Mouse (Mus musculus): ENCODE measurements around the gene Cntn4. TPM values are rescaled to one million over a fixed set of nuclear protein-coding genes. Genes with fewer than 3 reads are reported as not detected.

Gene Cntn4
- polyA plus RNA-seq, 1 experiment from 2014 or later: 0.99 TPM

DNA sequence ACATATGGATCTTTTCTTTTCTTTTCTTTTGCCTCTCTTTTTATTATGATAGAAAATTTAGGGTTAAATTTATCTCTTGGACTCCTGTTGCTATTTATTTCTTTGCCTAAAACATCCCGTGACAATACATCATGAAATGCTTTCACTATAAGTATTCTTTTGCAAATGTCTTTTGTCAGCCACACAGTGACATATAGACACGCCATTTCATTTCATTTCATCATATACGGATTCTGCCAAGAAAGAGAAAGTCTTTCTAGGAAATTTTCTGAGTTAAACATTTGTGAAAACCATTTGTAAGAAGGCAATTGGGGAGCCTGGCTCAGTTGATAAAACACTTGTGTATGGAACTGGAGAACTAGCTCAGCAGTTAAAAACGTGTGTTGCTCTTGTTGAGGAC, 625.0 kb downstream of the Cntn4 start:
- Histone ChIP-seq H3K9ac (ENCODE audit: low read depth, low read length) (no peak overlapping the region), H3K4me1 (replicated peaks; ENCODE audit: control insufficient read depth, insufficient read depth, low read length) (no peaks in the 10 kb centered on the region), H3K9me3 (ENCODE audit: control insufficient read depth, low read length) (no peaks in the 10 kb centered on the region), H3K4me2 (no peak overlapping the region), H3K4me3 (ENCODE audit: low read depth, low read length) (no peak overlapping the region), H3K27ac (ENCODE audit: low read depth, low read length) (no peak overlapping the region), H3K27me3 (replicated peaks; ENCODE audit: control insufficient read depth, insufficient read depth, low read length) (no peaks in the 10 kb centered on the region), H3K36me3 (ENCODE audit: control insufficient read depth, insufficient read depth, low read length) (no peaks in the 10 kb centered on the region)
- DNase-seq (ENCODE audit: low spot score) (no peak), ATAC-seq (replicated peaks; ENCODE audit: low FRiP score) (no peak)
- WGBS: 69% methylated on average over 4 of the region's 4 CpGs

DNA sequence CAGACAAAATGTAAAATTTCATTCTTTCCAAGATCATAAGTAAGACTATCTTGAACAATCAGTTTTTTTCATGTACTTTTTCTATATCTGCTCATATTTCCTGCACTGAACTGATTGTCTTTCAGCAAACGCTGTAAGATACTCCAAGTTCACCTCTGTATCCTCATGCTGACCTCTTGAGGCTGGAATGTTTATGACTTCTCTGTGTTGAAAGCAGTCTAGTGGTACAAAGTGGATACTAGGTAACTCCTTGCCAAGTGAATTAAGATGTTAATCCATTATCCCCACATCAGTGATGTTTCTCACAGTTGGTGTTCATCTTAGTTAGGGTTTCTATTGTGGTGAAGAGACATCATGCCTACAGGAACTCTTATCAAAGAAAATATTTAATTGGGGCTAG, 651.5 kb downstream of the Cntn4 start:
- no peak overlapping the region for H3K27ac ChIP-seq (ENCODE audit: low read depth, low read length)
- DNase-seq (ENCODE audit: low spot score) (no peak), ATAC-seq (replicated peaks; ENCODE audit: low FRiP score) (no peak)
- WGBS: 69% methylated on average over 1 of the region's 1 CpGs
- H3K4me2 ChIP-seq: no peak overlapping the region
- H3K9me3 ChIP-seq (ENCODE audit: control insufficient read depth, low read length): no peaks in the 10 kb centered on the region
- H3K9ac ChIP-seq (ENCODE audit: low read depth, low read length): no peak overlapping the region
- H3K36me3 ChIP-seq (ENCODE audit: control insufficient read depth, insufficient read depth, low read length): no peaks in the 10 kb centered on the region
- no peak overlapping the region for H3K4me3 ChIP-seq (ENCODE audit: low read depth, low read length)
- no peaks in the 10 kb centered on the region for H3K27me3 ChIP-seq (replicated peaks; ENCODE audit: control insufficient read depth, insufficient read depth, low read length)
- H3K4me1 ChIP-seq (replicated peaks; ENCODE audit: control insufficient read depth, insufficient read depth, low read length): no peaks in the 10 kb centered on the region

DNA sequence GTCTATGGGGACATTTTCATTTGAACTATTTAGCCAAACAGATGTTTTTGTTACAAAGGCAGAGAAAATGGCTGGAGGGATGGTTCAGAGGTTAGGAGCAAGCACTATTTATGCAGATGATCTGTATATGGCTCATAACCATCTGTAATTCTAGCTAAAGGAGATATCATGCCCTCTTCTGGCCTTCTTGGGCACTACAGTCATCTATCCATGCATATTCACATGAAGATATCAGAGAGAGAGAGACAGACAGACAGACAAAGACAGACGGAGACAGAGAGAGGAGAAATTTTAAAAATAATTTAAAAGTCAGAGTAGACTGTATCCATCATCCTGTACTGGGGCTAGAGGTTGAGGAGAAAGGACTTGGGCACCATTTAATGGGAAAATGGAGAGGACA, 652.2 kb downstream of the Cntn4 start:
- 83% methylated on average over 1 of the region's 1 CpGs for WGBS
- no peak for DNase-seq (ENCODE audit: low spot score)

DNA sequence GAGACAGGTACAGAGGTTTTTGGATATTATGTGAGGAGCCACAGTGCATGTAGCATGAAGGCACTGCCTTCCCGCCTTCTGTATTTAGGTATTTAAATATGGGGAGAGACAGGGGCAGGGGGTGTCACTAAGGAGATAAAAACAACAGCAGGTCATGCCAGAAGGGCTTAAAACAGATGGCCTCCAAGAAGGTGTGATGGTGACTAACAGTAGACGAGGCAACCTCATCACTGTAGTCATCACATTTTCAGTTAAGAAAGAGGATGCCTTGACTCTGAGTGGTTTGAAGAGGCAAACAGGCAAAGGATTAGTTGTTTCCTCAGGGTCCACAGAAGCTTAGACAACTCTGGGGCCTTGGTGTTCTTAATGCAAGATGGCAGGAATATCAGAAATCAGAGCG, 655.0 kb downstream of the Cntn4 start:
- Histone ChIP-seq H3K9me3 (ENCODE audit: control insufficient read depth, low read length) (no peaks in the 10 kb centered on the region), H3K27me3 (replicated peaks; ENCODE audit: control insufficient read depth, insufficient read depth, low read length) (no peaks in the 10 kb centered on the region), H3K4me3 (ENCODE audit: low read depth, low read length) (no peak overlapping the region), H3K4me1 (replicated peaks; ENCODE audit: control insufficient read depth, insufficient read depth, low read length) (no peaks in the 10 kb centered on the region), H3K9ac (ENCODE audit: low read depth, low read length) (no peak overlapping the region), H3K4me2 (no peak overlapping the region), H3K36me3 (ENCODE audit: control insufficient read depth, insufficient read depth, low read length) (no peaks in the 10 kb centered on the region), H3K27ac (ENCODE audit: low read depth, low read length) (no peak overlapping the region)
- ATAC-seq (replicated peaks; ENCODE audit: low FRiP score) (no peak), DNase-seq (ENCODE audit: low spot score) (no peak)
- WGBS: 69% methylated on average over 3 of the region's 3 CpGs

More for the DNA sequence above, 652.2 kb downstream of the Cntn4 start:
- no peaks in the 10 kb centered on the region for H3K27me3 ChIP-seq (replicated peaks; ENCODE audit: control insufficient read depth, insufficient read depth, low read length)
- H3K27ac ChIP-seq (ENCODE audit: low read depth, low read length): no peak overlapping the region
- H3K36me3 ChIP-seq (ENCODE audit: control insufficient read depth, insufficient read depth, low read length): no peaks in the 10 kb centered on the region
- no peak overlapping the region for H3K4me2 ChIP-seq
- no peaks in the 10 kb centered on the region for H3K4me1 ChIP-seq (replicated peaks; ENCODE audit: control insufficient read depth, insufficient read depth, low read length)
- ATAC-seq (replicated peaks; ENCODE audit: low FRiP score): no peak
- H3K9ac ChIP-seq (ENCODE audit: low read depth, low read length): no peak overlapping the region
- no peak overlapping the region for H3K4me3 ChIP-seq (ENCODE audit: low read depth, low read length)
- no peaks in the 10 kb centered on the region for H3K9me3 ChIP-seq (ENCODE audit: control insufficient read depth, low read length)

DNA sequence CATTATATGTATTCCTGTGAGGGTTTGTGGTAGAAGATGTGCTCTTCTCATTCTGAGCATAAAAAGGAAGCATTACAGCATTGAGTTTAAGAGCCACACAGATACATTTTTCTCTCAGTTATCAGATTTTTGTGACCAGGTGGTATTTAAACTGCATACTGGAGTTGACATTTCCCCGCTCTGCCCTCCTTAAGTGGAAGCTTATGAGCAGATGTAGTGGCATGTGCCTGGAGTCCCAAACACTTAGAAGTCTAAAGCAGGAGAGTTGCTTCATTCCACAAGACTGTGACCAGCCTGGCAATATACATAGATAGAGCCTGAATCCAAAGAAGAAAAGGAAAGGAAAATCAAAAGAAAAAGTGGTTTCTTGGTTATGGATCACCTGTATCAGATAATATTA, 655.5 kb downstream of the Cntn4 start:
- Histone ChIP-seq H3K9me3 (ENCODE audit: control insufficient read depth, low read length) (no peaks in the 10 kb centered on the region), H3K36me3 (ENCODE audit: control insufficient read depth, insufficient read depth, low read length) (no peaks in the 10 kb centered on the region), H3K27ac (ENCODE audit: low read depth, low read length) (no peak overlapping the region), H3K4me1 (replicated peaks; ENCODE audit: control insufficient read depth, insufficient read depth, low read length) (no peaks in the 10 kb centered on the region), H3K4me2 (no peak overlapping the region), H3K27me3 (replicated peaks; ENCODE audit: control insufficient read depth, insufficient read depth, low read length) (no peaks in the 10 kb centered on the region), H3K4me3 (ENCODE audit: low read depth, low read length) (no peak overlapping the region), H3K9ac (ENCODE audit: low read depth, low read length) (no peak overlapping the region)
- no peak for ATAC-seq (replicated peaks; ENCODE audit: low FRiP score)
- DNase-seq (ENCODE audit: low spot score): no peak
- 86% methylated on average over 1 of the region's 1 CpGs for WGBS

DNA sequence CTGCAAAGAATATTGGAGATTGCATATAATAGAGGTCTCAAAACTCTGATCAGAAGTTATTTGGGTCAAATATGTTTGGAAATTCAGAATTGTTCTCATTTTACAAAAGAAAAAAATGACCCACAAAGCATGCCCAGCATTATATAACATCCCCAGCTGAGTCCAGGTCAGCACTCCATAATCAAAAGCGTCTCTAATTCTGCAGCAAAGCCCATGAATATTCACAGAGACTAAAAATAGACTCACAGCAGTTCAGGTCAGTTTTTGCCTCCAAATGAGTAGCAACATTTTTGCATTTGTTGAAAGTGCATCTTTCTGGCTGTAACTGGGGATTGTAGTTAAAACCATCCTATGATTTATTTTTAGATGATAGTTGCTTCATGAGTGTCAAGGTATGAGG, 657.6 kb downstream of the Cntn4 start:
- Histone ChIP-seq H3K4me3 (ENCODE audit: low read depth, low read length) (no peak overlapping the region), H3K36me3 (ENCODE audit: control insufficient read depth, insufficient read depth, low read length) (no peaks in the 10 kb centered on the region), H3K9me3 (ENCODE audit: control insufficient read depth, low read length) (no peaks in the 10 kb centered on the region), H3K4me1 (replicated peaks; ENCODE audit: control insufficient read depth, insufficient read depth, low read length) (no peaks in the 10 kb centered on the region), H3K27ac (ENCODE audit: low read depth, low read length) (no peak overlapping the region), H3K9ac (ENCODE audit: low read depth, low read length) (no peak overlapping the region), H3K4me2 (no peak overlapping the region), H3K27me3 (replicated peaks; ENCODE audit: control insufficient read depth, insufficient read depth, low read length) (no peaks in the 10 kb centered on the region)
- 42% methylated on average over 1 of the region's 1 CpGs for WGBS
- DNase-seq (ENCODE audit: low spot score) (no peak), ATAC-seq (replicated peaks; ENCODE audit: low FRiP score) (no peak)

DNA sequence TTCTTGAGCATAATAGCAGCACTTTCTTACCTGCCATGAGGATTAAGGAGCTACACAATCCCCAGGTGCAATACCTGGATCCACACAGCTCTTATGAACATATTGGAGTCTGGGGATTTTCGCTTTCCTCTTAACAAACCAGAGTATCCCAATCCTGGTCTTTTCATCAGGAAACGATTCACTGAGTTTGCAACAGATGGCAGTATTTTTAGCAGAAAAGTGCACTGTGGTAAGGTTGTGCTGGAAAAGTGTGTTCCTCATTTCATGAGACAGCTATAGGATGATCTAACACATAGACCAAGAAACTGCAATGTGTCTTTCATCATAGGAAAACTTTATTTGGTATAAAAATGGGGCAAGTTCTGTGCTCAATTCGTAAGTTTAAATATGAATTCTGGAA, 659.3 kb downstream of the Cntn4 start:
- ATAC-seq (replicated peaks; ENCODE audit: low FRiP score) (no peak), DNase-seq (ENCODE audit: low spot score) (no peak)
- Histone ChIP-seq H3K9me3 (ENCODE audit: control insufficient read depth, low read length) (no peaks in the 10 kb centered on the region), H3K4me1 (replicated peaks; ENCODE audit: control insufficient read depth, insufficient read depth, low read length) (no peaks in the 10 kb centered on the region), H3K9ac (ENCODE audit: low read depth, low read length) (no peak overlapping the region), H3K4me3 (ENCODE audit: low read depth, low read length) (no peak overlapping the region), H3K36me3 (ENCODE audit: control insufficient read depth, insufficient read depth, low read length) (no peaks in the 10 kb centered on the region), H3K27me3 (replicated peaks; ENCODE audit: control insufficient read depth, insufficient read depth, low read length) (no peaks in the 10 kb centered on the region), H3K4me2 (no peak overlapping the region), H3K27ac (ENCODE audit: low read depth, low read length) (no peak overlapping the region)
- 73% methylated on average over 3 of the region's 3 CpGs for WGBS

DNA sequence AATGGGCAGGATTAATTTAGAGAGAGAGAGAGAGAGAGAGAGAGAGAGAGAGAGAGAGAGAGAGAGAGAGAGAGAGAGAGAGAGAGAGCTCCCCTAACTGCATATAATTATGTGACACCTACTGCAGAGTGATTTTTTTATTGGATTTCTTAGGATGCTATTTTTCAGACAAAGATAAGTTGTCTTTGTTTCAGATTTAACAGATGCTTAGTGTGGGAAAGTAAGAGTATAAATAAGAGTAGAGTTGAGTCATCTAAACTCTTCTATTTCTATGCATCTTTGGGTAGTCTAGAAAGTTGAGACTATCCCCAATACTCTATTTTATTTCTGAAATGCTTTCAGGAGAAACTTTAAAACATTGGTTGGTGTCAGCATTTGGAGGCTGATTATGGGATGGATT, 660.4 kb downstream of the Cntn4 start:
- no peak for DNase-seq (ENCODE audit: low spot score)
- no peak overlapping the region for H3K4me2 ChIP-seq
- H3K9ac ChIP-seq (ENCODE audit: low read depth, low read length): no peak overlapping the region
- H3K27me3 ChIP-seq (replicated peaks; ENCODE audit: control insufficient read depth, insufficient read depth, low read length): no peaks in the 10 kb centered on the region
- H3K4me1 ChIP-seq (replicated peaks; ENCODE audit: control insufficient read depth, insufficient read depth, low read length): no peaks in the 10 kb centered on the region
- ATAC-seq (replicated peaks; ENCODE audit: low FRiP score): no peak
- H3K36me3 ChIP-seq (ENCODE audit: control insufficient read depth, insufficient read depth, low read length): no peaks in the 10 kb centered on the region
- H3K27ac ChIP-seq (ENCODE audit: low read depth, low read length): no peak overlapping the region
- no peak overlapping the region for H3K4me3 ChIP-seq (ENCODE audit: low read depth, low read length)
- no peaks in the 10 kb centered on the region for H3K9me3 ChIP-seq (ENCODE audit: control insufficient read depth, low read length)

DNA sequence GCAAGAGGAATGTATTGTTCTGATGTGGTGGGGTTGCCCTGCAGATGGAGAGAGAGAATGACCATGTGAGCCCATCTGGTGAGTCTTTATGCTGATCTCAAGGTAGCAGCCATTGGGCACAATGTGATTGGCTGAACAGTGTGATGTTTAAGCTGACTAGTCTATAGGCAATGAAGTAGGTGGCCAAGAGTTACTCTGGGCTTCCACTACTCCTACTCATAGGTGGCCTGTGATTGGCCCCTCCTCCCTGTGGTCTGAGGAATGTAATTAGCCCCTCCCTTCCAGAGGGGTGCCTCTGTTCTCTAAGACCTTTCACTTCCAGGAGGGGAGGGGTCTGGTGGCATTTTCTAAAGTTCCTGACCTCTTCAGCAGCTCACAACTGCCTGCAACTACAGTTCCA, 663.7 kb downstream of the Cntn4 start:
- no peaks in the 10 kb centered on the region for H3K4me1 ChIP-seq (replicated peaks; ENCODE audit: control insufficient read depth, insufficient read depth, low read length)
- no peak overlapping the region for H3K27ac ChIP-seq (ENCODE audit: low read depth, low read length)
- H3K27me3 ChIP-seq (replicated peaks; ENCODE audit: control insufficient read depth, insufficient read depth, low read length): no peaks in the 10 kb centered on the region
- DNase-seq (ENCODE audit: low spot score): no peak
- H3K36me3 ChIP-seq (ENCODE audit: control insufficient read depth, insufficient read depth, low read length): no peaks in the 10 kb centered on the region
- no peak for ATAC-seq (replicated peaks; ENCODE audit: low FRiP score)
- H3K4me2 ChIP-seq: no peak overlapping the region
- no peaks in the 10 kb centered on the region for H3K9me3 ChIP-seq (ENCODE audit: control insufficient read depth, low read length)
- no peak overlapping the region for H3K9ac ChIP-seq (ENCODE audit: low read depth, low read length)
- no peak overlapping the region for H3K4me3 ChIP-seq (ENCODE audit: low read depth, low read length)

Measured in liver, embryonic 11.5 days (tissue).